Mouse (Mus musculus) thymus, postnatal 0 days (tissue): ENCODE measurements around the gene Atf1. TPM values are rescaled to one million over a fixed set of nuclear protein-coding genes. Genes with fewer than 3 reads are reported as not detected.
"Not testable (repeated sequence)": the region's sequence is repeated elsewhere in the genome, so short reads cannot be mapped to it uniquely, and the experiment has no call there.

Source experiments
- DNase-seq: peaks from one replicate; pipeline ENCODE4 v3.0.0-alpha.2; 2015; ENCODE audit warnings: low spot score
- polyA plus RNA-seq: library from polyadenylated mRNA; unstranded; fragments of >200 nt; fragmentation: Nextera tagmentation; extraction: Ambion mirVana; gene quantifications from 2 replicates; pipeline ENCODE4 v1.2.1, GENCODE M21; 2015

Gene Atf1
- polyA plus RNA-seq, 1 experiment from 2014 or later, result 66.9 TPM

- no peak for DNase-seq
Observed at GRCm38 (mm10) chr15:100258646-100259425, 31.2 kb downstream of the Atf1 start.

GRCm38 (mm10) chr15:100260351-100260750 is 32.7 kb downstream of the Atf1 start:
- DNase-seq, result not testable (repeated sequence)

DNA sequence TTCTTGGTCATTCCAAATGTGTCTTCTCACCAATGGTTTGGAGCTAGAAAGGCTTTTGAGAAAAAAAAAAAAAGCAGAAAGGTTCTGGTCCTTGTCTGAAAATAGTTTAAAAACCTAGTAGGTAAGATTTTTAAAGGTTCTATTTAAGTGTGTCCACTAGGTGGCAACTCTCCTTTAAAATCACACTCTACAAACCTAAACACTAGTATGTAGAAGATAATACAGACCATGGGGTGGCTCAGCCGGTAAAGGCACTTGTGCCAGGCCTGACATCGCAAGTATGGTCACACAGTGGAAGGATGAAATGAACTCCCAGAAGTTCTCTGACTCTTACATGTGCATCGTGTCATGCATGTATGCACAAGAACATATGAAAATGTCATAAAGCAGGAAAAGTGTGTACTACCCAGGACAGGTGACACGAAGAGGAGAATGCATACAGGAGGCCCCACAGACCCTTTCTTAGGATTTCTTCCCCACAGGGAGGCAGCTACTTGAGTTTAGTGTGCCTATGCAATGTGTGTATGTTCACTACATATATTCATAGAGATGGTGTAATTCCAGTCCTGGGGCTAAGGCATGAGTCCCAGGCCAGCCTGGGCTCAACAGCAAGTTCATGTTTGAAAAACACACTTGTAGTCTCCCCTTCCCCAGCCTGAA is 35.8 kb downstream of the Atf1 start:
- peak; percentile 27 for DNase-seq

DNA sequence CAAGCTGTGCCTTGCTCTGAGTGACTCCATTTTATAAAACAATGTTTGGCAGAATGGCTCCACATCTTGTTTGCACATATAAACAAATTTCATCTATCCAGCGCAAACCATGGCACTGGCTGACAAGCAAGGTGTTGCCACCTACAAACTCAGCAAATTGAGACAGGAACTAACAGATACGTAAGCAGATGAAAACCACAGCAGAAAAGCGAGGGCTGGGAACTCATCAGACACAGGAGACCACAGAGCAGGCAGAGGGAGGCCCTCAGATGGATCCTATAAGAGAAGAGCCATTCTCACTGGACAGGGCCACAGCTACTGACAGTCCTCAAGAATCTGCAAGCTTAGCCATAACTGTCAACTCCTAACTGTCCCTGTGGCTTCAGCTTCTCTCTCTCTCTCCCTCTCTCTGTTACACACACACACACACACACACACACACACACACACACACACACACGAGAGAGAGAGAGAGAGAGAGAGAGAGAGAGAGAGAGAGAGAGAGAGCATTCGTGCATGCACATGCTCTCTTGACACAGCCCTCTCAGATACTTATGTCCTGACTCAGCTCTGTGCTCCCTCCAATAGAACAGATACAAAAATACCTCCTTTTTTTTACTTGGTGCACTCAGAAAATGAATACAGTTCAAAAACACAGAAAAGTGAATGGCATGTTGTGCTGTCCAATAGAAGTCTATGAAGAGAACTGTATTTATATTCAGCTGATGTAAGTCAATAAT is 38.1 kb downstream of the Atf1 start:
- no peak for DNase-seq

DNA sequence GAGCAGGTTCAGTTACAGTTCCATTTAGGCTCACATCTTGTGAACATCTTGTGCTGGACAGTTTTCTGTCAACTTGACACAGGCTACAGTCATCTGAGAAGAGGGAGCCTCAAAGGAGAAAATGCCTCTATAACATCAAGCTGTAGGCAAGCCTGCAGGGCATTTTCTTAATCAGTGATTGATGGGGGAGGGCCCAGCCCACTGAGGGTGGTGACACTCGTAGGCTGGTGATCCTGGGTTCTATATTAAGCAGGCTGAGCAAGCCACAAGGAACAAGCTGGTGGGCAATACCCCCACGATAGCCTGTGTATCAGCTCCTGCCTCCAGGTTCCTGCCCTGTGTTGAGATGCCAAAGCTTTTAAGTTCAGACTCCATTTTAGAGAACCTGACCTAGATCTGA is 41.3 kb downstream of the Atf1 start:
- no peak for DNase-seq

DNA sequence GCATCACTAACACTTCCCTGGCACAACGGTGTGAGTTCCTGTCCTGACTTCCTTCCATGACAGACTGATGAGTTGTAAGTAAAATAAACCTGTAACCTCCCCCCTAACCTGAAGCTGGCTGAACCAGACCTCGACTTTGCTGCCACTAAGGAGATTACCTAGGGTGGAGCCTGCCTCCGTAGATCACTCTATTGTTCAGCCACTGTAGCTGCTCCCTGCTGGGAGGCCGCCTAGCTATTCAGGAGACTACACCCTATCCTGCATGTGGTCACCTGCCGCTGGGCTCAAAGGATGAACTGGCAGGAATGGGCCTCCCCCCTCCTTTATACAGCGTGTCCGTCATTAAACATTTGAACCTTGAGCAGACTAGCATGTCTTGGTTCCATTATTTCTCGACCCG is 42.2 kb downstream of the Atf1 start:
- DNase-seq, result no peak

- DNase-seq, result not testable (repeated sequence)
Observed at GRCm38 (mm10) chr15:100270609-100271008, 43.0 kb downstream of the Atf1 start.

- no peak for DNase-seq
Observed at GRCm38 (mm10) chr15:100271411-100271810, 43.8 kb downstream of the Atf1 start.

DNA sequence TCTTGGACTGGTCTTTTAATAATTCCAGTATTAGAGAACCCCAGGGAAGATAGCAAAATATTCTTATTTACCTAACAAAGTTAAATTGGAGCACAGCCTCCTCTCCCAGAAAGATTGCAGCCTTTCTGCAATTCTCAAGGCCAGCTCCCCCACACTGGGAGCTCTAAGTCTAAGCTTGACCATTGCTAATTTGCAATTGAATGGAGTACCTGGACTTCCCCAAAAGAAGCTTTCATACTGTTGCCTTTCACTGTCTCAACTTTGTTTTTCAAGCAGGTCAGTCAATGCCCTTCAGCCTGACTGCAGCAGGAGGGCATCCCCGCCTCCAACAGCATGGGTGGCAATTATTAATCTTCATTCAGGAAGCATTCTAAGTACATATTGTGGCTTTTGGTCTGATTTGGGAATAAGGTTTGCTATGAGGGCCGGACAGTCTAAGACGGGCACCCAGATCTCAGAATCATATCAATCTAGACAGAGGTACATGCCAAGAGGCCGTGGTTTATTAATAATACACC is 46.2 kb downstream of the Atf1 start:
- DNase-seq, result not testable (repeated sequence)

- DNase-seq, result no peak
Observed at GRCm38 (mm10) chr15:100274790-100275559, 47.4 kb downstream of the Atf1 start.

DNA sequence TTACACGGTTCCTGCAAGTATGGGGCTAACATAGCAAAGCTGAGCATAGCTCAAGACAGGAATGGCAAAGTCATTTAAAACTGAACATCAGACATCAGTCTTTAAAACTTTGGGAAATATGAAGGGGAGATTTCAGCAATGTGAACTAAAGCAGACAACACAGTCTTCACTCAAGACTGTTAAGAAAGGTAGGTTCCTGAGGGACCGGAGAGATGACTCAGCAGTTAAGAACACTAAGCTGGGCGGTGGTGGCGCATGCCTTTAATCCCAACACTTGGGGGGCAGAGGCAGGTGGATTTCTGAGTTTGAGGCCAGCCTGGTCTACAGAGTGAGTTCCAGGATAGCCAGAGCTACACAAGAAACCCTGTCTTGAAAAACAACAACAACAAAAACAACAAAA is 48.8 kb downstream of the Atf1 start:
- DNase-seq, result no peak

GRCm38 (mm10) chr15:100277586-100277985 is 50.0 kb downstream of the Atf1 start:
- no peak for DNase-seq

- DNase-seq, result no peak
Observed at GRCm38 (mm10) chr15:100280626-100281025, 53.0 kb downstream of the Atf1 start, which contains the start of gene Tmprss12. TSS of gene Tmprss12 (plus strand) at chr15:100280837.

- DNase-seq, result no peak
Observed at GRCm38 (mm10) chr15:100288980-100289379, 61.4 kb downstream of the Atf1 start.

- DNase-seq, result no peak
Observed at GRCm38 (mm10) chr15:100290858-100291257, 63.2 kb downstream of the Atf1 start.

DNA sequence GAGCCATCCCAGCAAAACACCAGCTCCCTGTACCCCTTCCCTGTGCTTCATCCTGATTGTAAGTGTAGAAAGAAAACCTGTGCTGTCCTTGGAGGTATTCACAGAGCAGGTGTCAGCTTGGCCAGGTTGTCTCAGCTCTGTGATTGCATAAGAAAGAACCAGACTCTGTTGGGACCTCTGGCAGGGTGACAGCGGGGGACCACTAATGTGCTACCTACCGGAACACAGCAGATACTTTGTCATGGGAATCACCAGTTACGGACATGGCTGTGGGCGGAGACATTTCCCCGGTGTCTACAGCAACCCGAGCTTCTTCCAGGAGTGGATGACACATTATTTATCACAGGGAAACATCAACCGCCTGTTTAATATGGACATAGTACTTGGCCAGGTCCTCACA is 64.7 kb downstream of the Atf1 start:
- no peak for DNase-seq

- no peak for DNase-seq
Observed at GRCm38 (mm10) chr15:100297856-100298255, 70.2 kb downstream of the Atf1 start.

GRCm38 (mm10) chr15:100300499-100300898 is 72.9 kb downstream of the Atf1 start:
- peak; percentile 56 for DNase-seq

DNA sequence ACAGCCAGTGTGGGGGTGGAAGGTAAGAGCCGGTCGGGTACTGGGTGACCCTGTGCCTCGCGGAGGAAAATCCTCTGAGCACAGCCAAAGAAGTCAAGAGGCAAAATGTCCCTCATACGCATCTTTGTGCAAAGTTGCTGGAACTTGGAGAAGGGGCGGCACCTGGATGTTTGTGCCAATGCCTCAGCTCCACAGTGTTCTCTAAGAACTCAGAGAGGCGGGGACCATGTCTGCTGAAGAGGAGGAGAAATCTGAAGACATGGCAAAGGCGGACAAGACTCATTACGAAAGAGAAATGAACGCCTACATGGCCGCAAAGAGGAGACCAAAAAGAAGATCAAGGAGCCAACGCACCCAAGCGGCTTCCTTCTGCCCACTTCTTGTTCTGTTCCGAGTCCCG is 73.9 kb downstream of the Atf1 start:
- no peak for DNase-seq

DNA sequence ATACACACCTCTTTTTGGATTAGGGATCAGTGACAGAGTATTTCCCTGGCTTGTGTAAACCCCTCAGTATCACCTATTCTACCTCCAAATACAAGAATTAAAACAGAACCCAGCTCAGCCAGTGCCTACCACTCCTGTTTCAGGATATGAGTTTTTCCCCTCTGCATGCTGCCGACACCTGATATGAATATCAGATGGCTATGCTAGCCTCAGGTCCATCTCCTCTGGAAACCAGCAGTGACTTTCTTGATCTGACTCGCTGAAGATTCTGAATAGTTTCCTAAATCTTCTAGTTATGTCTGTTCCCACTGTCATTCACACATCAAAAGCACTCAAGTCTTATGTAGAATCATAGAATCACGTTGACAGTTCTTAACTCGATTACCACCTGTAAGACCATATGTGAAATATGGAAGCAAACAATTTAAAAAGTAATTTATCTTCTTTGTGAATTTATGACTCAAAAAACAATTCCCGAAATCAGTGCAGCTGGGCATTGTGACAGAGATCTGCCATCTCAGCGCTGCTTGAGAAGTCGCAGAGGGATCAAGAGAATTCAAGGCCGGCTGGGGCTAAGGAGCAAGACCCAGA is 75.9 kb downstream of the Atf1 start:
- no peak for DNase-seq
